Mouse (Mus musculus): ENCODE results near the gene Bcar3.

Gene Bcar3

DNA sequence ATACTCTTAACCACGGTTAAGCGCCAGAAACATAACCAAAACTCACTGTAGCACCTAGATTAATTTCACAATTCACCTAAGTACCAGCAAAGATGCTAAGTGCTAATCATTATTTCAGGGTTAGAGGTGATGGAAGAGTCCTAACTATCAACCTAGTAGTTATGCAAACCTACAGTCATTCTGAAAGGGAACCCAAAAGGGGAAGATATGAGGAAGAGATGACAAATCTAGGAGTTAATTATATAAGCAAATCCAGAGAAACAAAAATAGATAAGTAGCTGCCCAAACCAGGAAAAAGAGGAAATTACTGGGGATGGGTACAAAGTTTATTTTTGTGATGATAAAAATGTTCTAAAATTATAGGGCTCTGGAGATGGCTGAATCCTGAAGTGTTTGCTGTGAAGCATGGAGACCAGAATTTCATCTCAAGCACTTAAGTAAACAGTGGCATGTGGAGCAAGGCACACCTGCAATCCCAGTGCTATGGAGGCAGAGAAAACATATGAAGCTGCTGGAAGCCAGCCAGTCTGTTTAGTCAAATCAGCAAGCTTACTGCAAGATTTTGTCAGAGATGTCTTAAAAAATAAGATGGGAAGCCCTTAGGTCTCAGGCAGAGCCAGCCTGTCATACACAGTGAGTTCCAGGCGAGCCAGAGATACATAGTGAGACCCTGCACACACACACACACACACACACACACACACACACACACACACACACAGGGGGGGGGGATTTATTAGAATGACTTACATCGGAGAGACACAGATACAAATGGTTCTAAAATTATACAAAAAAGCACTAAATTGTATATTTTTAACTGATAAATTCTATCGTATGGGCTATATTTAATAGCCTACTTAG is 279.7 kb downstream of the Bcar3 start:
- peak; percentile 69 to 78 for DNase-seq (ENCODE audit: low spot score in 2 of 2)

DNA sequence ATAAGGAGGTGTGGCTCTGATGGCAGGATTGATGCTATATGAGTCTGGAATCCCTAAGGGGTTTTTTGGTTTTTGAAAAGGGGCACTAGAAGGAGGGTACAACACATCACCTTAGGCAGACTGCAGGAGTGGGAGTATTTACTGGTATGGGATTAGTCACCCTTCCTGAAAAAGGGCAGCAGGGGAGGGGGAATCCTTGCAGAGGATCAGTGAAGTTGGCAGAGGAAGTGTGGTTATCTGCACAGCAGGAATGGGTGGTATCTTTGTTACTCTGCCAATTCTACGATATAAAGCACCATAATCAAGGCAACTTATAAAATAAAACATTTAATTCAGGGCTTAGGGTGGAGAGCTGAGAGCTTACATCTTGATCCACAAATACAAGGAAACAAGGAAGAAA is 281.0 kb downstream of the Bcar3 start:
- no peak for DNase-seq (ENCODE audit: low spot score in 2 of 2)

- DNase-seq (ENCODE audit: low spot score in 2 of 2): no peak
These were observed 283.4 kb downstream of the Bcar3 start for GRCm38 (mm10) chr3:122577360-122577759.

Data from right cerebral cortex, postnatal 10 days (tissue).